Mouse (Mus musculus): ENCODE measurements around the gene 4931422A03Rik.

4931422A03Rik gene

DNA sequence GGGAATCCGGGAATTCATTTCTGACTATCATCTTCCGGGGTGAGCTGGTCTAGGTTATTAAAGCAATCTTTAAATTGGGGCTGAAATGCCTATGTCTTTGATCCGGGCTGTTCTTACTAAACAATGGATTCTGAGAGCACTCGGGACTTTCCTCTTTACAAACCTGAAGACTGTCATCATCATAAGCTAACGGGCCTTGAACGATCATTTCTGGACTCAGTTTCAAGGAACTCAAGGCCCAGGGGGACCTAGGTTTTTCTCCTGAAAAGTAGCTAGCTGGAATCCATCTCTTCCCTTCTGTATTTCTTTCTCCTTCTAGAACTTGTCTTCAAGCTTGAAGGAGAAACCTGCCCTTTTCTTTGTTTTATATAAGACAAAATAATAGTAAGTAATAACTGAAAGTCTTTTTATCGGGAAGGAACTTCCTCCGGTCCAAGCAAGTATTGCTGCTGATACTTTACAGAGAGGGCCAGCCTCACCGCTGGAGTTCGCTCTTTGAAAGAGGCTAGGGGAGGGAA, 59.2 kb downstream of the 4931422A03Rik start:
- no peak for DNase-seq

DNA sequence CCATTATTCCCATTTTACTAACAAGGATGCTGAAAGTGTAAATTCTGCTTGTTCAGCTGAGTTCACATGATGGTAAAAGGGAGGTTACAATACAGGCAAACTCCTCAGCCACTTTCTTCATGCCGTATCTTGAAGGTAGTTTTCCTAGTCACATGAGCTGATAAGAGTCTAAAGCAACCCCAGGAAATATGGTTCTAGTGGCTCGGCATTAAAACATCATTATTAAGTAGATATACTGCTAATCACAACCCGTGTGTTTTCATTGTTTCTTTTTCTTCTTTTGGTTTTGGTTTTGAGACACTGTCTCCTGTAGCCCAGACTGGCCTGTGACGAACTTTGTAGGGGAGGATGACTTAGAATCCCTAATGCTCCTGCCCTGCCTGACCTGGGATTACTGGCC, 60.0 kb downstream of the 4931422A03Rik start:
- no peak for DNase-seq

DNA sequence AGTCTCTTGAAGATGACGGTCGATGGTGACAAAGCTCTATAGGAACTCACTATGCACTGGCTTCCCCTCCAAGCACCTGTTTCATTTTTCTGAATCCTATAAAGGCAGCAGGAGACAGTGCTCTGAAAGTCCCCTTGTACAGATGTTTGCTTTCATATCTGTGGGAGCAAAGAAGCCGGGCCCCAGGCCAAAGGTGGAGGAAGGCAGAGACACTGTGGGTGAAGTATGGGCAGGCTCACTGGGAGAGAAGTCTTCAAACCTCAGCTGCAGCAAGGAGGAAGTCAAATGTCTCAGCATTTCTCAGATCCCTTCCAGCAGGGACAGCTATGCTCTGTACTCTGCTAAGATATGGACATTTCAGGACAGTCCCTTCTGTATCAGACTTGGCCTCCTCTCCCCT, 62.8 kb downstream of the 4931422A03Rik start:
- DNase-seq: no peak

DNA sequence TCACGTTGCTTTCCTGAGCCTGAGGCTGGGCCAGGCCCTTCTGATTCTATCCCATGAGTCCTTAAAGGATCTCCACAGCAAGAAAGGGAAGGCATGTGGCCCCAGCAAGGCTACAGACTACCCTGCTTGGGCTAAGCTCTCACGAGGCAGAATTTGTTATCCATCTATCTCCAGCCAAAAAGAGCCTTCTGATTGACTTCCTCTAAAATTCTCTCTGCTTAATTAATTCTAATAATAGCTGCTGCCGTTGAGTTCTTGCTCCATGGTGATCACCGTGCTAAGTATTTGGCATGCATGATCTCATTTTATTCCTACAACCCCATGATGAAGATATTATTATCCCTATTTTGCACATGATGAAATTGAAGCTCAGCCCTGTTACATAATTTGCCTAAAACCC, 65.8 kb downstream of the 4931422A03Rik start:
- no peak for DNase-seq

DNA sequence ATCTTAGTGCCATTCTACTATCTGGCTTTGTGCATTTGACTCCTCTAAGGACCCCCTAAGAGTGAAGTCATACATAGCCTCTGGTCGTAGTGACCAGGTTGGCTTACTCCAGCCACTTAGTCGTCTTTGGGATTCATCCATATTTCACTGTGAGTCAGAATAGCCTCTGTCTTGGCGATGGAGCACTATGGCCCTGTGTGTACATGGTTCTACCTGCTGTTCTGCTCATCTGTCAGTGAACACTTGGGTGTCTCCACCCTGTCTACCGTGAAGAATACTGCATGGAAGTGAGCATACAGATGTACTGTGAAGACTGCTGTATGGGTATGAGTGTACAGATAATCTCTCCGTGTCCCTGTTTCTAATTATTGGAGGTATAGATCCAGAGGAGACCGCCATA, 68.6 kb downstream of the 4931422A03Rik start:
- DNase-seq: no peak

DNA sequence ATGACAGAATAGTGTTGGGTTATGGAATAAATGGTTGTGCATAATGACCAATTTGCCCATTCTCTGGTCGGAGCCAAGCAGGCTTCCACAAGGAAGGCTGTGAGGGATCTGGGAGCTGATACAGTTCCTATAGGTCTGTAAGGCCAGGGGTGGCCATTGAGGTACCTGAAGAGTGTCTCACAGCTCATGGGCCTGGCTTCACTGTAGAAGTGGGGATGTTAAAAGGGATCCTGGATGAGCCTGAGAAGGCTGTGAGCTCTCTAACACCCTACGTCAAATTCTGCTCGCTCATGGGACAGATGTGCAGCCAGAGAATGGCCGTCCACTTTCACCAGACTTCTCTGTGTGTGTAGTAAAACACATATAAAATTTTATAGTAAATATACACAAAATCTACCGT, 69.1 kb downstream of the 4931422A03Rik start:
- no peak for DNase-seq

DNA sequence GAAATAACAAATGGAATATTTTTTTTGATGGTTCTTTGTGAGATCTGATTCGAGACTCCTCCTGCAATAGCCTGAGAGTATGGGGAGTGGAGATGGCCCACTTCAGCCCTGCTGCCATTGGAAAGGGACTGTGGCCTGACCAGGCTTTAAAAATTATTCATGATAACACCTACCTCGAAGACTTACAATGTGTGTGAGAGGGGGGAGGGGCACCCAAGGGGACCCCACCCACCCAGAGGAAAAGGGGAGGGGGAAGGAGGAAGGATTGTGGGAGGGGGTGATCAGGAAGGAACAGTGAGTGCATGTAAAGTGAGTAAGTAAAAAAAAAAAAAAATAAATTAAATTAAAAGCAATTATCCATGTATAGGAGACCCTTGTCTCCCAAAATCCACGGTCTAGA, 69.5 kb downstream of the 4931422A03Rik start:
- DNase-seq: no peak

DNA sequence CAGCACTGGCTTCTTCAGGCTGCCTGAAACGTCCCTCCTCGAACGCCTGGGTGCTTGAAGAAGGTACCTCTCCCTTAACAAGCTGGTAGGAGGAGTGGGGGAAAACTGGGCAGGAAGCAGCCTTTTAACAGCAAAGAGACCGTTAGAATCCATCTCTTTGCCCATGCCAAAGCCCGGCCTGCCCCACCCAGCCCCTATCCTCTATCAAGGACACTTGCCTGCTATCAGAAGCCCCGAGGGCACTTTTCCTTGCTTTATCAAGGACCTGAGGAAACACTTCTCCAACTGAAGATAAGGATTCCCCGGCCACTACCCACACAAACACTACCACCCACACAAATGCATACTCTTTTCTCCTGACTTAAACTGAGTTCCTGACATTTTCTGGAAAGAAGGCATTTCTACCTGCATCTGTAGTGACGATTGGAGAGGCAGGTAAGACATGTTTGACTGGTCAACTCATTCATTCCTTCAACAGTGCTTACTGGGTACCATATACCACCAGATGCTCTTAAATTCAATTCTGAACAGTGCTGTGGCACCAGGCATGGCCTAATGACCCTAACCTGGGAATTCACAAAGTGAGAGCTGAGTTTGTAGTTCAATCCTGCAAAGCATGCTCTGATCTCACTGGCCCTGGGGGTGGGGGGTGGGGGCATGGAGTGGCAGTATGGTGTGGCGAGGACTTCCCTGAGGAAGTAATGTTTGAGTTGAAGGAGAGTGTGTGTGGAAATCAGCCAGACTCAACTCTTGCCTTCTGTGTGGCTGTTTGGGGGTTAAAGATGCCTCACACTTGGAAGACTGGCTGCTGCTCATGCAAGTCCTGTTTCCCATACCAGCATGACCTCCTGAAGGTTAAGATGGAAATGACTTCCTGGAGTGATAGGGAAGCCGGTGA, 70.3 kb downstream of the 4931422A03Rik start, which contains the start of gene Lmo2:
TSS of gene Lmo2 (plus strand) at position 338 of the 898 bp plus-strand sequence.
- DNase-seq: no peak

DNA sequence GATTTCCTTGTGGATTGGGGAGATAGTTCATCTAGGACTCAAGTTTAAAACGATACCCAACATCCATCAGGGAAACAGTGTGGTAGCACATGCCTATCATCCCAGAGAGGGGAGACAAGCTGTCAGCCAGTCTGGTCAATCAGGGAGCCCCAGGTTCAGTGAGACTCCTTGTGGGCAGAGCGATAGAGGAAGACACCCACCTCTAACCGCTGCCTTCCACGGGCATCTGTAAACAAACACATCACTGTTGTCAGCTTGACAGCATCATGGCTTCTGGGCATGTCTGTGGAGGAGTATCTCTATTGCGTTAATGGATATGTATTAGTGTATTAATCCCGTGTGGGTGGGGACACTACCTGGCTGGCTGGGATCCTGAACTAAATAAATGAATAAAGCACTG, 71.3 kb downstream of the 4931422A03Rik start:
- no peak for DNase-seq

DNA sequence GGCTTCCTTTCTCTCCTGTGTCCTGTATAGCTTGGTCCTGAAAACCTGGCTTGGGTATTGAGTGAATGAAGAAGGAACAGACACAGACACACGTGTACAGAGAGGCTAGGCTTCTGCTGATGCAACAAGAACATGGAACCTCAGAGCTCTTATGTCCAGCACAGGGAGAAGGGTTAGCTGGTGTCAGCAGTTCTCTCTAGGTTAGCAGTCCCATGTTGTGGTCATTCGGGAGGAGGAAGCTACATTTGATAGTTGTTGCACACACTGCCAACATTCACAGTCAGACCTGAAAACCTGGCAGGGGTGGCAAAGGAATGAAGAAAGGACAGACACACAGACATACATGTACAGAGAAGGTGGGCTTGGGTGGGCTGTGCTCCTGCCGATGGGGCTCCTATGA, 72.4 kb downstream of the 4931422A03Rik start:
- DNase-seq: no peak

DNA sequence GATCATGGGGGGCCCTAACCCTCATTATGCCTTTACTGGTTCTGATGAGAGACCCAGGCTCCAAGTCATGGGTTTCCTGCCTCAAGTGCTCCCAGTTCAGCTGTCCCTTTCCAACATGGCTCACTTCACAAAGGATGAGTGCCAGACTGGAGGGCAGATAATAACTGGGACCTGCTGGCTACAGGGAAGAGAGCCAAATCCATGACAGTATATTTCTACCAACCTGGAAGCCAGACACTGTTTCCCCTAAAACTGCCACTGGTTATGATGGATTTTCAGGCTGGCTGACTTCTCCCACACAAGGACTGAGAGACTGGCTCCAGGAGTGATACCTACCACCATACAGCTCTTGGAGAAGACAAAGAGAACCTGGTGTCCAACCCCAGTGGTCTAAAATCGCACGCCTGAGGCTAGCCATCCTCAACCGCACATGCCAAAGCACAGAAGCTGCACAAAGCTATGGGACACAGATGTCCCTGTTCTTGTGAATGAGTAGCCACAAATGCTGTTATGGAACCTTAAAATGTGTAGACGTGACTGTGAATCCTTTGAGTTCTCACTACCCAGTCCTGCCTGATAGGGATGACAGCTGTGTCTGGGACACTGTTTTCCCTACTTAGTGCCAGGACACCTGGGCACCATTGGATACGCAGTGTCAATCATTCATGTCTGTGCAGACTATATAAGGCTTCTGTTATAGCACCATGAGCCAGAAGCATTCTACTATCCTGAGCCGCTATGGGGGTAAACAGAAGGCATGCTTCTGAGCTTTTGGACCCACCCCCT, 74.9 kb downstream of the 4931422A03Rik start:
- DNase-seq: peak; percentile 85 to 86

DNA sequence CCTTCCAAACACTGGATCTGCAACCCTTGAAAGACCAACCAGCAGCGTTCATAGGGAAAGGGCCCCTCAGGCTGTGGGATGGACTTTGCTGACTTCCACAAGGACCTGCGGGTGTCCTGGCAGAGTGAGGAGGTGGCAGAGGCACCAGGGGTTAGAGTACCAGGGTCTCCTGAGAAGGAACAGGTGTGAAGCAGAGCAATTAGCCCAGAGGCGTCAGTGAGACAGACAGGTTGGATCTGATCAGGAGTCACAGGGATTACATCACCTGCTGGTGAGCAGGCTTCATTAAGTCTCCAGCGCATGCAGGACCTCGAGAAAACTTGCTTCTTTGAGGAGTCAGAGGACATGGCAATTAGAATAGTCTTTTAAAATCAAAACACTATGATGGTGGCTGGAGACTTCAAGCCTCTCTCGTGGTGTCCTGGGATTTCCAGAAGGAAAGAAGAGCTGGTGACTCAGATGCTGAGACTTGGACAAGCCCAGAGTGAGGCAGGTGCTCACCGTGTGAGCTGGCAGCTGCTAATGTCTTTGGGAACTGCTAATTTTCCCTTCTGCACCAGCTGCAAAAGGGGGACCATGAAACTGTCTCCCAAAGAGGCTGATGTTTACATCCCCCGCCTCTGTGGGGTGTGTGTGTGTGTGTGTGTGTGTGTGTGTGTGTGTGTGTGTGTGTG, 80.0 kb downstream of the 4931422A03Rik start:
- DNase-seq: peak in 1 of 2 experiments; percentile 12

DNA sequence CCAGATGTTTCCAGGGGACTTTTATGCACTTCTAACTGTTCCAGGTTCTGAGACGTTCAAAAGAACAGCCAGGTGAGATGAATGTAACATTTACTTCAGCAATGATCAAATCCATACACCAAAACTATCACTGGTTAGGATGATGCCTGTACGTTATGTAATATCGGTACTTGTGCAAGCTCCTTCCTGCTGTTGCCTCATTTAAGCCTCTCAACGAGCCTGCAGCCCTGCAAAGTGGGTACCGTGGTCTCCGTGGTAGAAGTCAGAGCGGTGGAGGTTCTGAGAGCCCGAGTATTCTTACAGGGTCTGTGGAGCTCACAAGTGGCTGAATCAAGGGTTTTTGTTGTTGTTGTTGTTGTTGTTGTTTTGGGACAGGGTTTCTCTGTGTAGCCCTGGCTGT, 81.3 kb downstream of the 4931422A03Rik start:
- DNase-seq: no peak

DNA sequence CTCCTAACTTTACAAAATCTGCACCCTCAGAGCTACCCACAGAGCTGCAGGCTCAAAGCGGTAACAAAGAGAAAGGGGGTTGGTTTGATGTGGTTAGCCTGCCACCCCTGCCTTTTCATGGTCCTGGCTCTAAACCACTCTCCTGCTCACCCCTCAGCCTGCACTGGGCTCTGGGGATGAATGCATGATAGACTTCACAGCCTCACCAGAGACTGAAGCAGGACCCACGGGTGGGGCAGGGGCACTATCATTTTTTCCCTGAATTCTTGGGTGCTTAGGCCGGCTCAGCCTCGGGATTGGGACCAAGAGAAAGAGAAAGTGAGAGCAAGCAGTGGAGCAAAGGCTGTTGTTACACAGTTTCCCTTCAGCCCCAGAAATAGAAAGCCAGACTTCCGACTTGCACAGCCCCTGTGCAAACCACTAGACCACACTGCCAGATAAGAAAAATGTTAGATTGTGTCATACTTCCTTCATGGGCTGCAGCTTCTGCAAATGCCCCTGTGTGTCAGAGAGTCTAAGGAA, 82.5 kb downstream of the 4931422A03Rik start:
- no peak for DNase-seq

DNA sequence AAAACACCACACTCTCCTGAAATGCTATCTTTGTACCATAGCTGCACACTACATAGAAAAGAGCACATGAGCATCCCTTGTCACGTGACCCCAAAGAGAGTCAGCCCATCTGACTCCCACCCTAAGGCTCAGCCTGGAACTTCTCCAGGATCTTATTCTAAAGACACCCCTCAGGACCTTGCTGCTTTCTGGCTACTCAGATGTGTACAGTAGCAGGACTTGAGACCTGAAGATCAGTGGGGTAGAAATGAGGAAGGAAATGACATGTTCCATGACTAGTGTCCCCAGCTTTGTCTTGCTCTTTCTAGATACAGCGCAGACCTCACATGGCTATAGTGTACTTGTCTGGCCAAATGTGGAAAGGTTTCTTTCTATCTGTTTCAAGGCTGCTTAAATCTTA, 83.3 kb downstream of the 4931422A03Rik start:
- DNase-seq: no peak

DNA sequence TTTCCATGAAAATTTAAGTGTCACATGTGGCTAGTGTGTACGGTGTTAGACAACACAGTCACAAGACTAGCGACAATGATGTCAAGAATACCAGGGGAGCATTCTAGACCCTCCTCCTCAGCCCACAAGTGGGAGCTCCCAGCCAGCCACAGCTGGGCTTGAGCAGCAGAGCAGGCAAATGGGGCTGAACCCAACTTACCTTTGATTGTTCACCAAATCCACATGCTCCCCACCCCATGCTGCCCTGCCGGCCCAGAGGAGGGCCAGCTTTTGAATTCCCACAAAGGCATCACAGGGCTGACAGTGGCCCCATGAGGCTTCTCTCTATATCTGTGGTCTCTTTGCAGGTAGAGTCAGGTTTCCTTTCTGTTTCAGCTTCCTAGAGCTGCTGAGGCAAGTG, 87.1 kb downstream of the 4931422A03Rik start:
- no peak for DNase-seq

DNA sequence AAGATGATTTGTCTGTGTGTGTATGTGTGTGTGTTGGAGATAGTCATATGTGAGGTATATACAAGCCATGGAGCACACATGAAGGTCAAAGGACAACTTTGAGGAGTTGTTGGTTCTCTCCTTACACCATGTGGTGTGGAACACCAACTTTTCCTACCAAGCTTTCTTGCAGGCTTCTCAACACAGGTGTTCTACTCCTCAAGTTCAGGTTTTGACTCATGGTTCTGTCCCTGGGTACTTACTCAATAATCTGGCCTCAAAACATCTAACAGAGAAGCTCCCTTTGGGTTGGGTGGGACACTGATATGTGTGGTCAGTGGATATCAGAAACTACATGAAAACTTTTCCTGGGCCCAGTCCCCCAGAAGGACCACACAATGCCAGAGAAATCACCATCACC, 89.2 kb downstream of the 4931422A03Rik start:
- DNase-seq: no peak

DNA sequence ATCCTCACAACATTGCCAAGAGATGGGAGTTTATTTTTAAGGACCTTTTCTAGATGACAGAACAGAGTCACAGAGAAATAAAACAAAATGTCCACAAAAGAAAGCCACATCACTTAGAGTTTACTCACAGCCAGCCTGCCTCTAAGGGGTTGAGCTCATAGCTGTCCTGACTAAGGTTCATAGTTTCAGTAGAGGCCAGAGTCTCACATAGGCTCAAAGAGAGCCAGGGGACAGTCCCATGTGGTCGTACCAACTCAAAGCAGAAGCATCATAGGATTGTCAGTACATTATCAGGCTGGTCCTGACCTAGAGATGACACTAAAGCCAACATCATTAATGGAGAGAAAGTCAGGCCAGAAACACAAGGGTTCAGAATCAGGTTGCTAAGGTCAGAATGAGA, 89.6 kb downstream of the 4931422A03Rik start:
- no peak for DNase-seq

DNA sequence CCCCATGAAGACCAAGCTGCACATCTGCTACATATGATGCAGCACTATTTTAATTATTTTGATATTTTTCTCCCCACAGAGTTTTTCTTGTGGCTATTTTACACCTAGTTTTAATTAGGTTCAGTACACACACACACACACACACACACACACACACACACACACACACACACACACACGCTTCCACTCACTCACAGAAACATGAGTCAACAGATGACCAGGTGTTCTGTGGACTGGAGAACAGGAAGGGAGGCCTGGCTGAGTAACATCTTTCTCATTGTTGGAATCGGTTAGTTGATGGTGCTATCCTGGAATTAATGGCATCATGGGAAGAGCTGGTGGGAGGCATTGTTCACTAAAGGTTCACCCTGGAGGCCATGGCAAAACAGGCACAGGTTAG, 90.5 kb downstream of the 4931422A03Rik start:
- no peak for DNase-seq

DNA sequence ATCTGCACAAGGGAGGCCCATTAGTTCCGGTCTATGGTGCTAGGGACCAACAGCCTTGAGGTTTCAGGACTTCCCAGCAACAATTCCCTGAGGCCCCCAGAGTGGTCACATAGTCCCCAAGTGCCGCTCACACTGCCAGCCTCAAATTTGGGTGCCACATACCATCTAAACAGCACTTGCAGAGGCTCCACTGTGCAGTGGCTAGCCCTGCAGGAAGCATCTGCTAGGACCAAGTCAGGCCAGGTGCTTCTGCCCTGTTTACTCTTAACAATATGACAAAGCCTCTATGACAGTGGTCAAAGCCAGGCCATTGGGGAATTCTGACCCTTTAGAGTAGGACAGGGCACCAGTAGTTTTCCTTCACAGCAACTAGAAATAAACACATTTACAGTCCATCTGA, 91.5 kb downstream of the 4931422A03Rik start:
- no peak for DNase-seq

DNA sequence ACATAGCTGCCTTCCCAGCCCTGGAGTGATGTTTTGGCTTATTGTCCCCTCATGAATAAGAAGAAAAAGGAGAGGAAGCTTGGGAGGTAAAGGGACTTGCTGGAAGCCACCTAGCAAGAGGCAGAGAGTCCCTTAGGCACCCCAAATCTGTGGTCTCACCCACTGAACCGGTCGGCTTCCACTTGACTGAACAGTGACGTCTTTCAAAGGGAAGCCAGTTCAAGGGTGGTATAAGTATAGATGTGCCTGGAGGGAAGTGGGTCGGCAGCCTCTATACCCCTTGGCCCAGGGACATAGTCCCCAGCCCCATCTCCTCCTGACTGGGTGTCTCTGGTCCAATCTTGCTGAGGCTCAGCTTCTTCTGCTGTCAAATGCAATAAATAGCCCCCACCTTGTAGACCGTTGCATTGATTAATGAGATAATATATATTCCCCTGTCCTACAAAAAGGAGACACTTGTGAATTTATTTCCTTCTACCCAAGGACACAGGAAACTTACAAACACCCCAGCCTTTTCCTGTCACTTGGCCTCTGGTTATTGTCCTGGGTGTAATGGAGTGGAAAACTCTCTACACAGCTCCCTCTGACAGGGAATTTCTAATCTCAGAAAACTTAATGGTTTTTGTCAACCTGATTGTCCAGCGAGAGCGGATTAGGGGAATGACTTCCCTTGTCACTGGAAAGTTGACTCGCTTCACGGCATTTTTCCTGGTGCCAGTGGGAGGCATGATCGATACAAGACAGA, 92.3 kb downstream of the 4931422A03Rik start:
- no peak for DNase-seq

DNA sequence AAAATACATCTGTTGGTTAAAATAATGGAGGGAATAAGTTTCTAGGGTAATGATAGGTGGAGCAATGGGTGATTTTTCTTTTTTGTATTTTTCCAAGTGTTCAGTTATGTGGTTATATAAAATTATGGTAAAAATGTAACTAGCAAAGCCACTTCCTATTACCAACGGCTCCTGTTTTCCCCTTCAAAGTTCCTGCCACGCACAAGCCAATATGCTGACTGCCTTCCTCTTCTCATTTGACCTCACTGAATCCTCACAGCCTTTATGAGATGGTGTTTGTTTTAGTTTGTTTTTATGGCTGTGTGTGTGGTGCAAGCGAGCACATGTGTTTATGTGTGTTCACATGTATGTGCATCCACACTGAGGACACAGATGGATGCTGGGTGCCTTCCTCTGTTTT, 93.5 kb downstream of the 4931422A03Rik start:
- DNase-seq: no peak

All from cerebellum, postnatal 10 days (tissue).